Mouse (Mus musculus) heart, embryonic 13.5 days (tissue): ENCODE data around the gene Dapk2. TPM values are rescaled to one million over a fixed set of nuclear protein-coding genes. Genes with fewer than 3 reads are reported as not detected.

Experiments
- ATAC-seq: fragments of 200-750 bp; cut with Nextera tagmentation; 2 replicates; pipeline ENCODE4 v1.8.0; 2017; ENCODE audit warnings: moderate TSS enrichment; ENCODE audit not compliant: insufficient number of reproducible peaks, low FRiP score, low TSS enrichment; ENCODE audit errors: extremely low read depth
- H3K27ac ChIP-seq: fragments of 300-500 bp; sonication (generic); replicated peaks from 2 replicates; pipeline ENCODE4 v1.5.1; 2015; ENCODE audit warnings: moderate library complexity, mild to moderate bottlenecking, inconsistent platforms
- H3K27me3 ChIP-seq: fragments of 300-500 bp; sonication (generic); replicated peaks from 2 replicates; pipeline ENCODE4 v1.6.1; 2015; ENCODE audit warnings: mild to moderate bottlenecking, inconsistent platforms
- H3K36me3 ChIP-seq: fragments of 300-500 bp; sonication (generic); 2 replicates; pipeline ENCODE4 v1.6.1; 2015; ENCODE audit warnings: mild to moderate bottlenecking, inconsistent platforms
- H3K4me1 ChIP-seq: fragments of 300-500 bp; sonication (generic); 2 replicates; pipeline ENCODE4 v1.6.1; 2015; ENCODE audit warnings: inconsistent platforms
- H3K4me2 ChIP-seq: fragments of 300-500 bp; sonication (generic); 2 replicates; pipeline ENCODE4 v1.6.1; 2015; ENCODE audit warnings: inconsistent platforms, mild to moderate bottlenecking, moderate library complexity
- H3K4me3 ChIP-seq: fragments of 300-500 bp; sonication (generic); 2 replicates; pipeline ENCODE4 v1.5.1; 2015; ENCODE audit warnings: moderate library complexity, mild to moderate bottlenecking, inconsistent platforms
- H3K9ac ChIP-seq: fragments of 300-500 bp; sonication (generic); 2 replicates; pipeline ENCODE4 v1.6.1; 2015; ENCODE audit warnings: inconsistent platforms, mild to moderate bottlenecking, moderate library complexity
- H3K9me3 ChIP-seq: fragments of 300-500 bp; sonication (generic); 2 replicates; pipeline ENCODE4 v1.6.1; 2016; ENCODE audit warnings: inconsistent platforms
- WGBS: fragments of 180-500 bp; shearing (Covaris S2); methylation state at CpG from one replicate; pipeline ENCODE4 v1.1.7; 2015; ENCODE audit warnings: mixed read lengths; 5-methylcytosine and 5-hydroxymethylcytosine counted together
- polyA plus RNA-seq: library from polyadenylated mRNA; unstranded; fragments of >200 nt; fragmentation: Nextera tagmentation; extraction: Ambion mirVana; gene quantifications from 2 replicates; pipeline ENCODE4 v1.2.1, GENCODE M21; 2015

Gene Dapk2
- polyA plus RNA-seq, 1 experiment from 2014 or later = 4.5 TPM

DNA sequence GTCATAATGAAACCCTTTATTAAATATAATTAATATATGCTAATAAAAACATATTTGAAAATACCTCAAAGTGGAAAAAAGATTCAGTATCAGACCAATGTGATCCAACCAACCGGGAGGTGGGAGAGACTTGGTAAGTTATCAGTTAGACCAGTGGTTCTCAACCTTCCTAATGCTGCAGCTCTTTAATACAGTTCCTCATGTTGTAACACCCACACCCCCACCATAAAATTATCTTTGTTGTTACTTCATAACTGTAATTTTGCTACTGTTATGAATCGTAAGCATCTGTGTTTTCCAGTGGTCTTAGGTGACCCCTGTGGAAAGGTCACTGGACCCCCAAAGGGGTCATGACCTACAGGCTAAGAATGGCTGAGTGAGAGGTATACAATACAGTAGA lies 105.7 kb downstream of the Dapk2 start:
- Histone ChIP-seq H3K36me3 (no peaks in the 10 kb centered on the region), H3K4me2 (no peak overlapping the region), H3K27me3 (no peaks in the 10 kb centered on the region), H3K9me3 (no peaks in the 10 kb centered on the region), H3K4me3 (no peak overlapping the region), H3K27ac (no peak overlapping the region), H3K9ac (no peak overlapping the region), H3K4me1 (peaks cover 4% of the 10 kb centered on the region)
- ATAC-seq = no peak
- WGBS = 84% methylated on average over 2 of the region's 2 CpGs

DNA sequence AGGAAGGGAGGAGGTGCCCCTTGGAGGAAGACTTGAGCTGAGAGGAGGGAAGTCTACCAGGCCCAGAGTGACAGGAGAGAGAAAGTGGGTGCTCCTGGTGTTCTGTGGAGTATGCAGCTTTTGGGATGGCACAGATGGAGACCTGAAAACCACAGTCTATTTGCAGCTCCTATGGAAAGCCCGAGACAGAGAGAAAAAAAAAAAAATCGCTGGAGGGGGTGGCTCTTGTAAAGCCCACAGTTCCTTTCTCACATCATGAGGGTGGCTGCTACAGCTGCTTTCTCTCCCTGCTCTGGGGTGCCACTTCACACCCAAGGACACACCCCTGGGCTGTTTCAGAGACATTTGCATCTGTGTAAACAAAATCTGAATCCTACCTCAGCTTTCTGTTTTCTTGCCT lies 107.6 kb downstream of the Dapk2 start:
- H3K9ac ChIP-seq = no peak overlapping the region
- no peaks in the 10 kb centered on the region for H3K27me3 ChIP-seq
- no peak overlapping the region for H3K4me2 ChIP-seq
- H3K36me3 ChIP-seq = no peaks in the 10 kb centered on the region
- no peak overlapping the region for H3K4me3 ChIP-seq
- no peak for ATAC-seq
- peaks cover 4% of the 10 kb centered on the region for H3K4me1 ChIP-seq
- no peak overlapping the region for H3K27ac ChIP-seq
- H3K9me3 ChIP-seq = no peaks in the 10 kb centered on the region
- WGBS = 29% methylated on average over 2 of the region's 2 CpGs

DNA sequence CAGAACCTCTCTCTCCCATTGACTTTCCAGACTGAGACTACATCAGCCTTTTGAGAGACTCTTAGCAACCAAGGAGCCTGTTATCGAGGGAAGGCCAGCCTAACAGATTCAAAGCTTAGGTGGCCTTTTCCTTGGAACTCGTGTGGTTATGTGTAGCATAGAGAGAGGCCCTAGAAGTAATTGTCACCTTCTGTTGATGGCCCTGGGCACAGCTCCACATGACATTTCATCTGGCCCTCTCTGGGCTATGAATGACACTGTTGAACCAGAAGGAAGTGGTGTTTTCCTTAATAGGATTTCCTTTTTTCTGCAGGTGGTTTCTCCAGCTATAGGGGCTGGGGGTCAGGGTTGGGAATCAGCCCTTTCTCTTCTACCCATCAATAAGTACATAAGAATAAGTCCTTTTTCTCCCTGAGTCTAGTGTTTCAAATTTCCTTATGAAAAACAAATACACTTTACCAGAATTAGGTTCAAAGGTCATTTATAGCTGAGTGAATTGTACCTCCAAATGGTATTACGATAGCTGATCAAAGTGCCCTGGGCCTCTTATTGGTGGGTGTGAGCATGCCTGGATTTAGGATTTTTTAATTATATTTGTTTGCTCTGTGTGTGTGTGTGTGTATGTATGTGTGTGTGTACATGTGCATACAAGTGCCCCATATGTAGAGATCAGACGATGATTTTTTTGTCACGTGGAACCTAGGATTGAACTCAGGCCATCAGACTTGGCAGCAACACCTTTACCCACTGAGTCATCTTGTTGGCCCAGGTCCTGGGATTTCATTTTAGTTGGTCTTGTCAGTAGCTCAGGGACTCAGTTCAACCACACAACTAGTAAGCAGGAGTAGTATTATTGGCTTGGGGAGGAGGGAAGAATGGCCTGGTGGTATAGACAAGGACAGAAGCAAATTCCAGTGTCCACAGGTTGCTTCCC lies 108.5 kb downstream of the Dapk2 start:
- 65% methylated on average over 5 of the region's 5 CpGs for WGBS
- ATAC-seq = no peak
- no peaks in the 10 kb centered on the region for H3K9me3 ChIP-seq
- H3K36me3 ChIP-seq = no peaks in the 10 kb centered on the region
- H3K4me1 ChIP-seq = peaks cover 6% of the 10 kb centered on the region
- no peak overlapping the region for H3K9ac ChIP-seq
- H3K27ac ChIP-seq = no peak overlapping the region
- H3K4me2 ChIP-seq = no peak overlapping the region
- H3K27me3 ChIP-seq = no peaks in the 10 kb centered on the region
- H3K4me3 ChIP-seq = no peak overlapping the region

DNA sequence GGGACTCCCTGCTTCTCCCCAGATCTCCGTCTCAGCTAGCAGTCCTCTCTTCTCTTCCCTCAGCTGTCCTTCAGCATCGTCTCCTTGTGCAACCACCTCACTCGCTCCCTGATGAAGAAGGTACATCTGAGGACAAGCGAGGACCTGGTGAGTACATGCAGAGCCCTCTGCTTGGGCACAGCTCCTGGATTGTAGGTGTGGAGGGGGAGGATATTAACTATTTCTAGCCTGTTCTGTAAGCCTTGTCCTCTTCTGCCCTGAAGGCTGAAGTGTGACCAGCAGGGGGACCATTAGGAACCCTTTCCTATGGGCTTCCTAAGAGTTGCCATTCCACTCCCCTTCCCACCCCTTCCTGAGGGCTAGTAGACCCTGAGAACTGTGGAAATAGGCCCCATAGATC lies 110.8 kb downstream of the Dapk2 start:
- Histone ChIP-seq H3K4me1 (peaks cover 7% of the 10 kb centered on the region), H3K36me3 (no peaks in the 10 kb centered on the region), H3K27ac (no peak overlapping the region), H3K27me3 (no peaks in the 10 kb centered on the region), H3K9me3 (no peaks in the 10 kb centered on the region), H3K4me2 (no peak overlapping the region), H3K4me3 (no peak overlapping the region), H3K9ac (no peak overlapping the region)
- no peak for ATAC-seq
- WGBS = 68% methylated on average over 4 of the region's 4 CpGs

DNA sequence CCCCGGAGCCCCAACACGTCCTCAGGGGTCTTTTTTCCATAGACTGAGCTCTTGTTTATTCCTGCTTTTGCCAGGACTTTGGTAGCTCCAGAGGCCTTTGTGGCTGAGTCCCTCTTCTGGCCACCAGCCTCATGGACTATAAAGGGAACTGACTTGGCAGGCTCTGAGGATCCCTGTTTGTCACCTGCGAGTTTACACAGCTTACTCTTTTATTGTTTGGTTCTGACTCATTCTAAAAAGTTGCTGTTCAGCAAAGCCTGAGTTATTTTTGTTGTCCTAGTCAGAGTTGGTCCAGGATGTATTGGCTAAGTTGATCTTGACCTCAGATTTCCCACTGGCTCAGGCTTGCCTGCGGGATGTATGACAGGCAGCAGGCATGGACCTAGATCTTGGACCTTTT lies 112.0 kb downstream of the Dapk2 start:
- Histone ChIP-seq H3K4me2 (no peak overlapping the region), H3K4me1 (peaks cover 16% of the 10 kb centered on the region), H3K9me3 (no peaks in the 10 kb centered on the region), H3K9ac (no peak overlapping the region), H3K4me3 (no peak overlapping the region), H3K36me3 (no peaks in the 10 kb centered on the region), H3K27me3 (no peaks in the 10 kb centered on the region), H3K27ac (no peak overlapping the region)
- 70% methylated on average over 4 of the region's 4 CpGs for WGBS
- ATAC-seq = no peak

DNA sequence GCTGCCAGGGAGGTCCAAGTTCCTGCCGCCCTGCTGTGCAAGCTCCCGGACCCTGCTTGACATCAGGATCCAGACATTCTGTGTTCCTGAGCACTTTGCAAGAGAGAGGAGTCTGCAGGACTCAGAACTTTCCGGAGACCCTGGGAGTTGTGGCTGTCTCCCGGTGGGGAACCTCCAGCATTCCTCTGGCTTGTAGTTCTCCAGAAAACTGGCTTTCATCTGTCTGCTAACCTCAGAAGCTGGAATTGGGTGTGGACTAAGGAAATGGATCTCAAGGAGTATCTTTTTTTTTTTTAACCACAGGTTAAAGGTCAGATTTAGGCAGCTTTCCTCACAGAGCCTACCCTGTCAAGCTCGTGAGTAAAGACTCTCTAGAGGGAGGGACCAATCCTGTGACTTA lies 113.7 kb downstream of the Dapk2 start:
- Histone ChIP-seq H3K27me3 (no peaks in the 10 kb centered on the region), H3K9me3 (no peaks in the 10 kb centered on the region), H3K4me1 (peaks cover 33% of the 10 kb centered on the region), H3K27ac (no peak overlapping the region), H3K4me2 (no peak overlapping the region), H3K9ac (no peak overlapping the region), H3K36me3 (no peaks in the 10 kb centered on the region), H3K4me3 (no peak overlapping the region)
- no peak for ATAC-seq
- 40% methylated on average over 5 of the region's 5 CpGs for WGBS

DNA sequence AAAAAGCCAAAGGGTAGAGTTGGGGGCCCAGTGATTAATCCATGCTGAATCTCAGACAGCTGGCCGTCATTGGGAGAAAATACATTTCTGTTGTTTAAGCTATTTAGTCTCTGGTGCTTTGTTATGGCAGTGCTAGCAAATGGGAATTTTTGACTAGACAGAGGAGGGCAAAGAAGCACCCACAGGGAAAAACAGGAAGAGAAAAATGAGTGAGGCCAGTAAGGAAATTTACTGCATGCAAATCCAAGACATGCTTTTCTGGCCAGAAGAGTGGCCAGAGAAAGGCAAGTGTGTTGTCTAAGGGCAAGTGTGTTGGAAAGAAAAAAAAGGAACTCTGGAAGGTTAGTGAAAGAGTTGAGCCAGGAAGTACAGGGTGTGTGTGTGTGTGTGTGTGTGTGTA lies 115.6 kb downstream of the Dapk2 start:
- H3K4me3 ChIP-seq = no peak overlapping the region
- H3K36me3 ChIP-seq = no peaks in the 10 kb centered on the region
- no peak for ATAC-seq
- 90% methylated on average over 1 of the region's 1 CpGs for WGBS
- H3K9me3 ChIP-seq = no peaks in the 10 kb centered on the region
- no peak overlapping the region for H3K4me2 ChIP-seq
- H3K27ac ChIP-seq = no peak overlapping the region
- H3K27me3 ChIP-seq = no peaks in the 10 kb centered on the region
- peaks cover 36% of the 10 kb centered on the region for H3K4me1 ChIP-seq
- H3K9ac ChIP-seq = no peak overlapping the region

DNA sequence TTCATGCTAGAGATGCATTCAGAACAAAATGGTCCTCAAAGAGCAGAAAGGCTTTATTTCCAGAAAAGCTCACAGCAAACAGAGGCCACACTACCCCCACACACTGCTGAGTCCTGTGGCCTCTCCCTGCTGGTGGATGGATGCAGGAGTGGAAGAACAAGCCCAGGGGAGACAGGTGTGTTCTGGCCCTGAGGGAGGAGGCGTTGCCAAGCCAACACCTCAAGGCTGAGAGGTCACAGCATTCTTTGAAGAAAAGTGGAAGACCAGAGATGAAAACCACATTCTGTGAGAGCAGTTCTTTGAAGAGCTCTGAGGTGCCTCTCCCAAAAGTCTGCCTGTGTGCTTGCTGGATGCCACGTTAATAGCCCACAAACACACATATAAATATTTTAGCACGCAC lies 116.6 kb downstream of the Dapk2 start:
- no peak for ATAC-seq
- H3K4me3 ChIP-seq = no peak overlapping the region
- H3K9me3 ChIP-seq = no peaks in the 10 kb centered on the region
- no peaks in the 10 kb centered on the region for H3K27me3 ChIP-seq
- 63% methylated on average over 3 of the region's 3 CpGs for WGBS
- H3K9ac ChIP-seq = no peak overlapping the region
- no peaks in the 10 kb centered on the region for H3K36me3 ChIP-seq
- peaks cover 36% of the 10 kb centered on the region for H3K4me1 ChIP-seq
- peak overlapping the region; percentile 81; the same call in 1 of the 2 replicates for H3K27ac ChIP-seq
- peak overlapping the region; percentile 72 for H3K4me2 ChIP-seq

DNA sequence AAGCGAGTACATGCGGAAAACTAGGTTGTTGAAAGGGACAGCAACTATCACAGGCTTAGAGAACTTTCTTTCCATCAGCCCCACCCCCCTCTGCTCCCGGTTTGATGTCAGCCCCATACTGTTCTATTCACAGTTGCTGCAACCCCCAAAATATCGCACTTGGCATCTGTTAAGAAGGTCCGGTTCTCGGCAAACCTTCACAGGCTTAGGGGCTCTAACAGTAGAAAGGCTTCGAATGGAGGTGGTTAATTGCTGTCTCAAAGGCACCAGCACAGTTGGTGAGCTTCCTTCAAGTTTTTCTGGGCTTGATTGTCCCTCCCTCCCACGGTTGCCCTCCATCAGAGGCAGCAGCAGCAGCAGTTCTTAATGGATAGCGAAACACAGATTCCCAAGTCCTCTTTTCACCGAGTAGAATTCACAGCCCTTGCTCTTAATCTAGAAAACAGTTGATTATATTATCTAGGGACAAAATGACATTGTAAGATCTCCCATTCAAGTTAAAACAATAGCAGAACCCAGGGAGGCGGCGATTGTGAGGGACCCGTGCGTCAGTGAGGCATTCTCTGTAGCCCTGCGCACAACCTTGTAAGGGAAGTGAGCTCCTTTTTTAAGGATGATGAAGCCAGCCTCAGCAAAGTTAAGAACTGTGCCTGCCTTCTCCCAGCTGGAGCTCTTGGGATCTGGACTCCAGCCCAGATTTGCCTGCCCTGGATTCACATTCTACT lies 117.4 kb downstream of the Dapk2 start:
- Histone ChIP-seq H3K9ac (peak overlapping the region; percentile 34), H3K36me3 (no peaks in the 10 kb centered on the region), H3K4me3 (peak overlapping the region; percentile 38), H3K27ac (peak overlapping the region; percentile 81), H3K4me1 (peaks cover 36% of the 10 kb centered on the region), H3K27me3 (no peaks in the 10 kb centered on the region), H3K9me3 (no peaks in the 10 kb centered on the region), H3K4me2 (peak overlapping the region; percentile 72)
- WGBS = 4% methylated on average over 15 of the region's 15 CpGs
- ATAC-seq = no peak

DNA sequence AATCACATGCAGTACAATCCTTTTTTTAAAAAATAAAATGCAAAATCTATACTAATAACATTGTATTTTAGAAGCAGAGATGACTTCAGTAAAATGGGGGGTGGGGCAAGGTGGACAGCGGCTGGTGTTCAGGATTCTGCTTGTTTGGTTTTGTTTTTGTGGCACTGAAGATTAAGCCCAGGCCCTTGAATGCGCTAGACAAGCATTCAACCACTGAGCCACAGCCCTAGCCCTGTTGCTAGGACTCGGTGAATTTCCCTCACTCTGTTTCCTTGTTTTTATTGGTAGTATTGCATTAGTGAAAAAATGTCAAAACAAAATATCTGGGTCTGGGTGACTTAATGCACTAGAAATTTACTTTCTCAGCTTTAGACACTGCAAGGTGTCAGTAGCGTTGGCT lies 118.0 kb downstream of the Dapk2 start:
- Histone ChIP-seq H3K9me3 (no peaks in the 10 kb centered on the region), H3K4me3 (no peak overlapping the region), H3K4me2 (peak overlapping the region; percentile 72), H3K27ac (peak overlapping the region; percentile 81), H3K36me3 (no peaks in the 10 kb centered on the region), H3K27me3 (no peaks in the 10 kb centered on the region), H3K4me1 (peaks cover 36% of the 10 kb centered on the region), H3K9ac (no peak overlapping the region)
- 45% methylated on average over 4 of the region's 4 CpGs for WGBS
- no peak for ATAC-seq

DNA sequence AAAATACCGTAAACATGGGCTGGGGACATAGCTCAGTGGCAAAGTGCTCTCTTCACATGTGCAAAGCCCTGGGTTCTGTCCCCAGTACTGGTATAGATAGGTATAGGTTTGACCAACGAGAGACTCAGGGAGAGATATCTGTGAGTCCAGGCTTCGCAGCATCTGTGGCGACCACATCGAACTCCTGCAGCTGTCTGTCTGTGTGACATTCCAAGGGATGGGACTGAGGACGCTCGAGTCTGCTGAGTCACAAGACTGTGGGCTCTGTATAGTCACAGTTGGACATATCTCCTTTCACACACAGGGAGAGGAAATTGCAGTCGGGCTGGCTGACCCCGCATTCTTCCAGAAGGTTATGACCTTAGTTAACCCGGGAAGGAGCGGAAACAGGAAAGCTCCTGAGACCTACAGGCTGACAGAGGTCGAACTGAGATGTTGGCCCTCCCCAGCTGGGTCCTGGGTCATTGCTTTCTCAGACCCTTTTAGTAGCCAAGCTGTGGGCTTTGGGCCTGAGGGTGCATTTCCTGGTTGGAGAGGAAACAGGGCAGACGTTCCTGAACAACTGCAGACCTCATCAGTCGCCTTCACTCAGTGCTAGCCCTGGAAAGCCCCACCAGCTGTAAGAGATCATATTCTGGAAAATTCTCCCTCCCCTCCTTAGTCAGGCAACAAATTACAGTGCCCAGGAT lies 118.8 kb downstream of the Dapk2 start:
- peaks cover 32% of the 10 kb centered on the region for H3K4me1 ChIP-seq
- peak overlapping the region; percentile 18; the same call in 1 of the 2 replicates for H3K4me2 ChIP-seq
- H3K9me3 ChIP-seq = no peaks in the 10 kb centered on the region
- ATAC-seq = no peak
- 17% methylated on average over 14 of the region's 14 CpGs for WGBS
- no peaks in the 10 kb centered on the region for H3K36me3 ChIP-seq
- peak overlapping the region; percentile 81 for H3K27ac ChIP-seq
- peak overlapping the region; percentile 45 for H3K9ac ChIP-seq
- H3K27me3 ChIP-seq = no peaks in the 10 kb centered on the region
- no peak overlapping the region for H3K4me3 ChIP-seq
